ENCODE assay signal across 8 mouse cellular contexts in genomic region chr13:34876481-34876880, GRCm38 (mm10). TPM values are rescaled to one million over a fixed set of nuclear protein-coding genes. Genes with fewer than 3 reads are reported as not detected.
DNase-seq lines count a peak whose midpoint lies in the region; ATAC-seq and TF ChIP-seq lines count a peak whose summit lies in the region.
"Had no signal": no experiment of that assay in that cellular context is flagged by ENCODE, and none has a peak within 500 bp of the region (broad histone marks: within the 10 kb centered on the region; RNA-seq: fewer than 3 reads in every experiment).

No protein-coding gene starts in this region.

- peak overlapping the region; percentile 99 for H3K4me3 ChIP-seq in lung, postnatal 0 days (ENCODE audit: low read depth, low read length)
- H3K4me3 ChIP-seq in forebrain, embryonic 11.5 days (ENCODE audit: low read depth, low read length) = peak overlapping the region; percentile 67
- H3K4me3 ChIP-seq in liver, adult 2 months (ENCODE audit: insufficient read depth, low read depth, low read length) = peak overlapping the region; percentile 97; the same call in 1 of the 2 replicates
- H3K4me3 ChIP-seq in stomach, embryonic 16.5 days (replicated peaks; ENCODE audit: low read length) = peak overlapping the region; percentile 95

- H3K79me2 ChIP-seq in liver, adult 2 months (ENCODE audit: control insufficient read depth, insufficient read depth, low read length) = peaks cover 18% of the 10 kb centered on the region; the same call in 1 of the 2 replicates

- H3K27ac ChIP-seq in lung, postnatal 0 days (ENCODE audit: low read length) = peak overlapping the region; percentile 98; the same call in 1 of the 2 replicates
- H3K27ac ChIP-seq in forebrain, embryonic 11.5 days (ENCODE audit: low read depth, low read length) = no peak overlapping the region
- H3K27ac ChIP-seq in liver, adult 2 months (replicated peaks; ENCODE audit: insufficient read depth, low read depth, low read length) = no peak overlapping the region
- peak overlapping the region; percentile 99; the same call in 1 of the 2 replicates for H3K27ac ChIP-seq in stomach, embryonic 16.5 days (ENCODE audit: low read length)

- ATAC-seq in lung, postnatal 0 days = no peak
- no peak for ATAC-seq in forebrain, embryonic 11.5 days (replicated peaks; ENCODE audit: low FRiP score)
- ATAC-seq in stomach, embryonic 16.5 days (ENCODE audit: insufficient read depth, low FRiP score) = no peak

- DNase-seq in lung, postnatal 0 days (ENCODE audit: low spot score) = no peak
- DNase-seq in lung, adult 18-20 months = no peak
- DNase-seq in forebrain, embryonic 11.5 days (ENCODE audit: low spot score) = no peak
- no peak for DNase-seq in liver, adult 2 months (ENCODE audit: extremely low read depth, low read depth, low spot score)
- no peak for DNase-seq in B cell, adult 2 months
- DNase-seq in frontal cortex, adult 2 months (ENCODE audit: extremely low spot score in 1 of 2, low spot score in 1 of 2) = no peak
- DNase-seq: layer of hippocampus, adult 9-11 months had no signal

- H3K4me2 ChIP-seq in lung, postnatal 0 days (replicated peaks; ENCODE audit: low read depth, low read length) = peak overlapping the region; percentile 76
- peak overlapping the region; percentile 53 for H3K4me2 ChIP-seq in forebrain, embryonic 11.5 days (ENCODE audit: low read depth, low read length, severe bottlenecking)
- peak overlapping the region; percentile 78 for H3K4me2 ChIP-seq in stomach, embryonic 16.5 days (ENCODE audit: low read depth, low read length)

- H3K27me3 ChIP-seq in lung, postnatal 0 days (replicated peaks; ENCODE audit: insufficient read depth, low read length) = no peaks in the 10 kb centered on the region
- H3K27me3 ChIP-seq in forebrain, embryonic 11.5 days (ENCODE audit: control insufficient read depth, insufficient read depth, low read length) = no peaks in the 10 kb centered on the region
- H3K27me3 ChIP-seq in liver, adult 2 months (ENCODE audit: control insufficient read depth, insufficient read depth, low read length) = no peaks in the 10 kb centered on the region
- H3K27me3 ChIP-seq in stomach, embryonic 16.5 days (ENCODE audit: control insufficient read depth, insufficient read depth, low read length) = no peaks in the 10 kb centered on the region

- TF ChIP-seq EP300 in lung, postnatal 0 days (IDR thresholded peaks at IDR 0.05) = no peak

- TF ChIP-seq CTCF in lung, postnatal 0 days (IDR thresholded peaks at IDR 0.05) = no peak
- no peak for TF ChIP-seq CTCF in liver, adult 2 months (IDR thresholded peaks at IDR 0.05; ENCODE audit: low read depth, low read length)

- 7% methylated on average over 3 of the region's 3 CpGs for WGBS in lung, postnatal 0 days
- WGBS in forebrain, embryonic 11.5 days = 13% methylated on average over 3 of the region's 3 CpGs
- WGBS in liver, adult 2 months = 3% methylated on average over 3 of the region's 3 CpGs
- 4% methylated on average over 3 of the region's 3 CpGs for WGBS in stomach, embryonic 16.5 days

- 0 out of 2 replicates have a peak, but pooled peaks cover 3% of the 10 kb centered on the region for H3K4me1 ChIP-seq in lung, postnatal 0 days (ENCODE audit: insufficient read depth, low read depth, low read length)
- H3K4me1 ChIP-seq in forebrain, embryonic 11.5 days (replicated peaks; ENCODE audit: control insufficient read depth, insufficient read depth, low read length) = peaks cover 3% of the 10 kb centered on the region; the same call in 1 of the 2 replicates
- H3K4me1 ChIP-seq in liver, adult 2 months (ENCODE audit: control insufficient read depth, insufficient read depth, low read length) = peaks cover 2% of the 10 kb centered on the region
- peaks cover 23% of the 10 kb centered on the region for H3K4me1 ChIP-seq in stomach, embryonic 16.5 days (ENCODE audit: control insufficient read depth, insufficient read depth, low read length)

- H3K9ac ChIP-seq in lung, postnatal 0 days (replicated peaks; ENCODE audit: low read depth) = no peak overlapping the region
- H3K9ac ChIP-seq in forebrain, embryonic 11.5 days (ENCODE audit: low read length) = peak overlapping the region; percentile 73
- peak overlapping the region; percentile 22; the same call in 1 of the 2 replicates for H3K9ac ChIP-seq in liver, adult 2 months (ENCODE audit: low read depth, low read length)
- H3K9ac ChIP-seq in stomach, embryonic 16.5 days (ENCODE audit: low read length) = peak overlapping the region; percentile 96

- no peaks in the 10 kb centered on the region for H3K36me3 ChIP-seq in lung, postnatal 0 days (ENCODE audit: insufficient read depth, low read length)
- H3K36me3 ChIP-seq in forebrain, embryonic 11.5 days (ENCODE audit: control insufficient read depth, insufficient read depth, low read length) = no peaks in the 10 kb centered on the region
- H3K36me3 ChIP-seq in liver, adult 2 months (ENCODE audit: control insufficient read depth, insufficient read depth, low read length) = no peaks in the 10 kb centered on the region
- H3K36me3 ChIP-seq in stomach, embryonic 16.5 days (ENCODE audit: control insufficient read depth, insufficient read depth, low read length) = no peaks in the 10 kb centered on the region

- no peak for TF ChIP-seq POLR2A in liver, adult 2 months (IDR thresholded peaks at IDR 0.05; ENCODE audit: extremely low read depth, insufficient read depth, low read length)

- no peaks in the 10 kb centered on the region for H3K9me3 ChIP-seq in lung, postnatal 0 days (ENCODE audit: low read length)
- no peaks in the 10 kb centered on the region for H3K9me3 ChIP-seq in forebrain, embryonic 11.5 days (ENCODE audit: control insufficient read depth, low read length)
- H3K9me3 ChIP-seq in stomach, embryonic 16.5 days (replicated peaks; ENCODE audit: control insufficient read depth, low read length) = no peaks in the 10 kb centered on the region

RNA-seq across cellular contexts. Expression of gene Prpf4b, which starts 1.4 kb away (rescaled TPM):
- 61.9 and 63.5 TPM in 2 replicates for polyA plus RNA-seq in lung, postnatal 0 days (2015; fragmentation: Nextera tagmentation; extraction: Ambion mirVana)
- polyA plus RNA-seq in forebrain, embryonic 11.5 days (2014; fragmentation: Nextera tagmentation; extraction: Ambion mirVana) = 98.7 and 107 TPM in 2 replicates
- total RNA-seq in liver, adult 2 months (2014; rRNA removed) = 28.1 and 28.6 TPM in 2 replicates
- polyA plus RNA-seq in liver, adult 2 months (2012; rRNA removed) = 6.0 and 9.0 TPM in 2 replicates
- 65.7 and 74.3 TPM in 2 replicates for polyA plus RNA-seq in stomach, embryonic 16.5 days (2015; fragmentation: Nextera tagmentation; extraction: Ambion mirVana)
- 104 and 111 TPM in 2 replicates for polyA plus RNA-seq in frontal cortex, adult 2 months (2012; rRNA removed)

RNA-seq across cellular contexts. Expression of gene Fam217a, which starts 47.6 kb away (rescaled TPM):
- 1.8 and 2.1 TPM in 2 replicates for polyA plus RNA-seq in lung, postnatal 0 days (2015; fragmentation: Nextera tagmentation; extraction: Ambion mirVana)
- polyA plus RNA-seq in forebrain, embryonic 11.5 days (2014; fragmentation: Nextera tagmentation; extraction: Ambion mirVana) = 0.60 and 0.69 TPM in 2 replicates
- 0.27 TPM in 1 of 2 replicates, not detected in the other for total RNA-seq in liver, adult 2 months (2014; rRNA removed)
- not detected in 2 replicates for polyA plus RNA-seq in liver, adult 2 months (2012; rRNA removed)
- polyA plus RNA-seq in stomach, embryonic 16.5 days (2015; fragmentation: Nextera tagmentation; extraction: Ambion mirVana) = 1.3 and 1.4 TPM in 2 replicates
- 2.6 and 2.8 TPM in 2 replicates for polyA plus RNA-seq in frontal cortex, adult 2 months (2012; rRNA removed)

RNA-seq across cellular contexts. Expression of gene 4933417A18Rik, which starts 47.7 kb away (rescaled TPM):
- polyA plus RNA-seq in lung, postnatal 0 days (2015; fragmentation: Nextera tagmentation; extraction: Ambion mirVana) = not detected in 2 replicates
- not detected in 2 replicates for polyA plus RNA-seq in forebrain, embryonic 11.5 days (2014; fragmentation: Nextera tagmentation; extraction: Ambion mirVana)
- total RNA-seq in liver, adult 2 months (2014; rRNA removed) = not detected in 2 replicates
- not detected in 2 replicates for polyA plus RNA-seq in liver, adult 2 months (2012; rRNA removed)
- polyA plus RNA-seq in stomach, embryonic 16.5 days (2015; fragmentation: Nextera tagmentation; extraction: Ambion mirVana) = not detected in 2 replicates
- not detected in 2 replicates for polyA plus RNA-seq in frontal cortex, adult 2 months (2012; rRNA removed)

Comparison
In these comparisons a context has a peak if more than half of its experiments do, and no peak if none do; other contexts are left out.
1. H3K27ac ChIP-seq: peak in lung, postnatal 0 days (single experiment) and stomach, embryonic 16.5 days (single experiment); none in forebrain, embryonic 11.5 days (single experiment) and liver, adult 2 months (single experiment).
2. Peak in every context shown above with its lines, with median percentiles within 50 percentile points of each other: H3K4me2 ChIP-seq and H3K4me3 ChIP-seq.